Mouse (Mus musculus) liver, postnatal 0 days (tissue): ENCODE data around the gene Mreg. TPM values are rescaled to one million over a fixed set of nuclear protein-coding genes. Genes with fewer than 3 reads are reported as not detected.

Experiments
- ATAC-seq: fragments of 200-750 bp; cut with Nextera tagmentation; 2 replicates; pipeline ENCODE4 v1.8.0; 2017; ENCODE audit warnings: mild to moderate bottlenecking, moderate library complexity
- DNase-seq: peaks from one replicate; pipeline ENCODE4 v3.0.0-alpha.2; 2016
- H3K27ac ChIP-seq: fragments of 300-500 bp; sonication (generic); 2 replicates; pipeline ENCODE4 v1.5.1; 2014; ENCODE audit warnings: antibody characterized with exemption, moderate library complexity, mild to moderate bottlenecking, low read depth
- H3K27me3 ChIP-seq: fragments of 300-500 bp; sonication (generic); 2 replicates; pipeline ENCODE4 v1.6.1; 2014; ENCODE audit warnings: low read length, control low read depth, mixed read lengths; ENCODE audit not compliant: insufficient read depth
- H3K36me3 ChIP-seq: fragments of 300-500 bp; sonication (generic); replicated peaks from 2 replicates; pipeline ENCODE4 v1.6.1; 2014; ENCODE audit warnings: mild to moderate bottlenecking, control low read depth, low read length, moderate library complexity, mixed read lengths; ENCODE audit not compliant: insufficient read depth
- H3K4me1 ChIP-seq: fragments of 300-500 bp; sonication (generic); 2 replicates; pipeline ENCODE4 v1.6.1; 2014; ENCODE audit warnings: antibody characterized with exemption, mild to moderate bottlenecking, control low read depth; ENCODE audit not compliant: insufficient read depth
- H3K4me2 ChIP-seq: fragments of 300-500 bp; sonication (generic); 2 replicates; pipeline ENCODE4 v1.6.1; 2014; ENCODE audit warnings: low read depth, mild to moderate bottlenecking, low read length, moderate library complexity, mixed read lengths
- H3K4me3 ChIP-seq: fragments of 300-500 bp; sonication (generic); 2 replicates; pipeline ENCODE4 v1.5.1; 2014; ENCODE audit warnings: low read depth, low read length
- H3K9ac ChIP-seq: fragments of 300-500 bp; sonication (generic); replicated peaks from 2 replicates; pipeline ENCODE4 v1.6.1; 2014; ENCODE audit warnings: mild to moderate bottlenecking, moderate library complexity
- H3K9me3 ChIP-seq: fragments of 300-500 bp; sonication (generic); 2 replicates; pipeline ENCODE4 v1.6.1; 2016; ENCODE audit warnings: mild to moderate bottlenecking, control low read depth, low read length, mixed read lengths
- CTCF ChIP-seq: sonication (generic); IDR thresholded peaks from 2 replicates; pipeline ENCODE4 v1.5.1; 2016; ENCODE audit warnings: antibody characterized with exemption, low read depth
- EP300 ChIP-seq: IDR thresholded peaks from 2 replicates; pipeline ENCODE4 v1.6.1; 2016; ENCODE audit warnings: antibody characterized with exemption, low read depth, mild to moderate bottlenecking
- WGBS: fragments of 180-500 bp; shearing (Covaris S2); extraction: QIAGEN DNeasy Blood & Tissue Kit; methylation state at CpG from one replicate; pipeline ENCODE4 v1.1.7; 2014; ENCODE audit not compliant: insufficient replicate concordance; 5-methylcytosine and 5-hydroxymethylcytosine counted together
- polyA plus RNA-seq: library from polyadenylated mRNA; unstranded; fragments of >200 nt; fragmentation: Nextera tagmentation; extraction: Ambion mirVana; gene quantifications from 2 replicates; pipeline ENCODE4 v1.2.1, GENCODE M21; 2015

The Mreg gene
- polyA plus RNA-seq: 10.0 and 10.5 TPM in 2 replicates

- Histone ChIP-seq H3K9me3 (no peaks in the 10 kb centered on the region), H3K4me2 (peak within 1 kb of the TSS; percentile 87), H3K4me1 (peaks cover 10% of the 10 kb centered on the region), H3K9ac (peak within 1 kb of the TSS; percentile 73), H3K27ac (peak within 1 kb of the TSS; percentile 61), H3K4me3 (peak within 1 kb of the TSS; percentile 67), H3K36me3 (no peaks in the 10 kb centered on the region), H3K27me3 (0 out of 2 replicates have a peak, but pooled peaks cover 3% of the 10 kb centered on the region)
- TF ChIP-seq CTCF: peak; percentile 61
- TF ChIP-seq EP300: no peak
- DNase-seq: peak; percentile 76
- WGBS: under 1% methylated on average over 70 of the region's 89 CpGs
- peak; percentile 82 for ATAC-seq
Measured at GRCm38 (mm10) chr1:72211701-72212699, at the start of gene Mreg. Gene Mreg, minus strand, starts transcription at chr1:72212307.

- ATAC-seq: no peak
- no peak for DNase-seq
- 80% methylated on average over 9 of the region's 9 CpGs for WGBS
- no peaks in the 10 kb centered on the region for H3K36me3 ChIP-seq
- H3K27ac ChIP-seq: no peak overlapping the region
- TF ChIP-seq CTCF (no peak), EP300 (no peak)
- no peaks in the 10 kb centered on the region for H3K27me3 ChIP-seq
- H3K4me2 ChIP-seq: no peak overlapping the region
- H3K9me3 ChIP-seq: no peaks in the 10 kb centered on the region
- peaks cover 22% of the 10 kb centered on the region for H3K4me1 ChIP-seq
- H3K4me3 ChIP-seq: no peak overlapping the region
- no peak overlapping the region for H3K9ac ChIP-seq
Measured at GRCm38 (mm10) chr1:72256381-72257256, 44.5 kb upstream of the Mreg start.

GRCm38 (mm10) chr1:72255854-72256175, 43.7 kb upstream of the Mreg start:
- H3K4me1 ChIP-seq: peaks cover 22% of the 10 kb centered on the region
- TF ChIP-seq CTCF (no peak), EP300 (no peak)

GRCm38 (mm10) chr1:72255062-72255853, 43.2 kb upstream of the Mreg start:
- no peaks in the 10 kb centered on the region for H3K27me3 ChIP-seq
- peak; percentile 69 for DNase-seq
- H3K4me1 ChIP-seq: peaks cover 22% of the 10 kb centered on the region
- peak overlapping the region; percentile 81 for H3K9ac ChIP-seq
- TF ChIP-seq EP300 (no peak; the same call in 1 of the 2 replicates), CTCF (peak; percentile 31)
- peak overlapping the region; percentile 94 for H3K27ac ChIP-seq
- WGBS: 2% methylated on average over 15 of the region's 15 CpGs
- H3K4me2 ChIP-seq: peak overlapping the region; percentile 86
- no peaks in the 10 kb centered on the region for H3K9me3 ChIP-seq
- H3K36me3 ChIP-seq: no peaks in the 10 kb centered on the region
- H3K4me3 ChIP-seq: peak overlapping the region; percentile 47
- peak; percentile 87 for ATAC-seq

More at GRCm38 (mm10) chr1:72255854-72256175, 43.7 kb upstream of the Mreg start:
- 49% methylated on average over 11 of the region's 11 CpGs for WGBS
- Histone ChIP-seq H3K27ac (peak overlapping the region; percentile 94), H3K9ac (no peak overlapping the region), H3K9me3 (no peaks in the 10 kb centered on the region), H3K4me2 (peak overlapping the region; percentile 86; the same call in 1 of the 2 replicates), H3K36me3 (no peaks in the 10 kb centered on the region), H3K4me3 (no peak overlapping the region), H3K27me3 (no peaks in the 10 kb centered on the region)
- ATAC-seq (no peak), DNase-seq (no peak)

- Histone ChIP-seq H3K9me3 (no peaks in the 10 kb centered on the region), H3K27me3 (no peaks in the 10 kb centered on the region), H3K36me3 (no peaks in the 10 kb centered on the region), H3K27ac (peak overlapping the region; percentile 94), H3K4me1 (peaks cover 22% of the 10 kb centered on the region), H3K4me2 (peak overlapping the region; percentile 86), H3K4me3 (peak overlapping the region; percentile 47), H3K9ac (peak overlapping the region; percentile 81)
- TF ChIP-seq EP300: no peak
- TF ChIP-seq CTCF: peak; percentile 33; the same call in 1 of the 2 replicates
- peak; percentile 92 for DNase-seq
- ATAC-seq: peak; percentile 76
- under 1% methylated on average over 35 of the region's 35 CpGs for WGBS
Measured at GRCm38 (mm10) chr1:72254545-72255061, 42.5 kb upstream of the Mreg start.
